Mouse (Mus musculus): ENCODE results near the gene Zc3hc1.

DNA sequence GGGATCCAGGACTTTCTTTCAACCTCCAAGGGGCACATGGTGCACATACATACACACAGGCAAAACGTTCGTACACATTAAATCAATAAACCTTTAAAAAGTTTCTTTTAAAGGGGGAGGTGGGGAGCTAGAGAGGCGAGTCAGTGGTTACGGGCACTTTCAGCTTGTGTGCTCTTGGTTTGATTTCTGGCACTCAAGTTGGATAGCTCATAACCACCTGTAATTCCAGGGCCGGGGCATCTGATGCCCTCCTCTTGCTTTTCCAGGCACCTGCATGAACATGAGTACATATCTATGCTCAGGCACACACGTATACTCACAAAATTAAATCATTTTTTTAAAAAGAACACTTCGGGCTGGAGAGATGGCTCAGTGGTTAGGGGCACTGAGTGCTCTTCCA lies 1.2 kb upstream of the Zc3hc1 start:
- TF ChIP-seq EP300 (IDR thresholded peaks at IDR 0.05; ENCODE audit: low read depth) (no peak), CTCF (IDR thresholded peaks at IDR 0.05; ENCODE audit: low read depth) (no peak)

Measured in liver, postnatal 0 days (tissue).